Mouse (Mus musculus) bone marrow macrophage, adult 2 months (primary cell): ENCODE data around the gene Grap. TPM values are rescaled to one million over a fixed set of nuclear protein-coding genes. Genes with fewer than 3 reads are reported as not detected.

ENCODE experiments used
- H3K27ac ChIP-seq: 2 replicates; pipeline ENCODE4 v1.5.1; 2012; ENCODE audit warnings: low read depth, low read length; ENCODE audit not compliant: insufficient read depth
- H3K4me1 ChIP-seq: 2 replicates; pipeline ENCODE4 v1.6.1; 2012; ENCODE audit warnings: low read length; ENCODE audit not compliant: control insufficient read depth, insufficient read depth
- H3K4me3 ChIP-seq: 2 replicates; pipeline ENCODE4 v1.5.1; 2012; ENCODE audit warnings: mild to moderate bottlenecking, low read length, moderate library complexity; ENCODE audit not compliant: insufficient read depth
- CTCF ChIP-seq: IDR thresholded peaks from 2 replicates; pipeline ENCODE4 v1.5.1; 2012; ENCODE audit warnings: low read depth, mild to moderate bottlenecking, low read length, moderate library complexity
- POLR2A ChIP-seq: IDR thresholded peaks from 2 replicates; pipeline ENCODE4 v1.6.1; 2012; ENCODE audit warnings: mild to moderate bottlenecking, low read depth, low read length, borderline replicate concordance
- polyA plus RNA-seq: library from polyadenylated mRNA; stranded (reverse); fragments of >200 nt; gene quantifications from 2 replicates; pipeline ENCODE4 v1.2.4, GENCODE M21; 2012; ENCODE audit not compliant: missing spikeins, insufficient read depth, insufficient read length

Gene Grap
- polyA plus RNA-seq = 3.1 and 4.0 TPM in 2 replicates

DNA sequence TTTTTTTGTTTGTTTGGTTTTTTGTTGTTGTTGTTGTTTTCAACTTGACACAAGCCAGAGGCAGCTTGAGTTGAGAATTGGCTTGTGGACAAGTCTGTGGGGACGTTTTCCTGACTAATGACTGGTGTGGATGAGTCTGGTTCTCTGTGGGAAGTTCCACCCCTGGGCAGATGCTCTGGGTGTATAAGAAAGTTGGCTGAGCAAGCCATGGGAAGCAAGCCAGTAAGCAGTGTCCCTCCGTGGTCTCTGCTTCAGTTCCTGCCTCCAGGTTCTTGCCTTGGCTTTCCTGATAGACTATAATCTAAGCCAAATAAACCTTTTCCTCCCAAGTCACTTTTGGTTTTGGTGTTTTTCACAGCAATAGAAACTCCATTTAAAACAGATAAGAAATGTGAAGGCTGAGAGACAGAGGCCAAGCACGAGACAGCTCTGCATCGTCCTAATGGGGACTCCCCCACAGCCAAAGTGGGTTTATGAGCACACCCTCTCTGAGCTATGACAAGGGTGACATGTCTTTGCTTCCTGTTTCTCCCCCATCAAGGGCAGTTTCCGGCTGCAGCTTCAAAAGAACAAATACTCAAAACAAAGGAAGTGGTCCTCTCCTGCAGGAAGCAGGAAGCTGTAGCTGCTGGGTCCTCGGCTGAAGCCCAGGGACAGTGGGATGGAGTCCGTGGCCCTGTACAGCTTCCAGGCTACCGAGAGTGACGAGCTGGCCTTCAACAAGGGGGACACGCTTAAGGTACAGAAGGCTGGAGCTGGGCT is at the start of gene Grap:
Gene Grap, plus strand, starts transcription at position 580 of the 762 bp plus-strand sequence.
- Histone ChIP-seq H3K4me3 (peak within 1 kb of the TSS; percentile 98), H3K4me1 (peaks cover 51% of the 10 kb centered on the region), H3K27ac (peak within 1 kb of the TSS; percentile 68)
- TF ChIP-seq POLR2A (peak; percentile 69; the same call in 1 of the 2 replicates), CTCF (no peak; the same call in 1 of the 2 replicates)

DNA sequence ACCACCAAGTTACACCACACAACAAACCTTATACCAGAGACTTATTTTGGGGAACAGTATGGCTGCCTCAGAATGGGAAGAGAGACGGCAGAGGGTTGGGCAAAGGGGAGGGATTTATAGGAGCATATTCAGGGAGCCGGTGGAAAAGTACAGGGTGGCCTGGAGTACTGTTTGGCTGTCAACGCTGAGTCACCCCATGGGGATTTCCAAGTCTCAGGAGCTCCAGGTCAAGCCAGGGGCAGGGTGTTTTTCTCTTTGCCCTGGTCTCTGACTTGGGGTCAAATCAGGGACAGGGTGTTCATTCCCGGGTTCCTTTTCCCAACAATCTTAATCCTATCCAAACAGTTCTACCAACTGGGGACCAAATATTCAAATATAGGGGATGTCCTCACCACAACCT is 45.0 kb upstream of the Grap start:
- Histone ChIP-seq H3K27ac (no peak overlapping the region), H3K4me1 (no peaks in the 10 kb centered on the region), H3K4me3 (no peak overlapping the region)
- TF ChIP-seq POLR2A (no peak), CTCF (no peak)

DNA sequence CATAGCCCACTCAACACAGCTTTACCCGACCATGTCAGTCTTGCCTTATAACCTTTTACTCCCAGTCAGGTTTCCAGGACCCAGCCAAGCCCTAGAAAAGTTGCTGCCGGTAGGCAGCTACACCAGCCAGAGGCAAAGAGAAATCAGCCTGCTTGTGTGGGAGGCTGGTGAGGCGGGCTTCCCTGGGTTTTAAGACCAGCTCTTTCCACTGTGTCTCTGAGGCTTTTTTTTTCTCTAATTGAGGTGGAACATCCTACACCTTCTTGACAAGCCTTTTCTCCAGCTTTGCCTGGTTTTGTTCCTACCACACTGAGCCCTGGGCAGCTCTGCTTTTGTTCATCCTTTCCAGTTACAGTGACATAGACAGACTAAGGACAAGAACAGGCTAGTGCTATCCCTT is 41.9 kb upstream of the Grap start:
- no peak overlapping the region for H3K27ac ChIP-seq
- no peaks in the 10 kb centered on the region for H3K4me1 ChIP-seq
- H3K4me3 ChIP-seq = no peak overlapping the region
- no peak for TF ChIP-seq CTCF
- TF ChIP-seq POLR2A = no peak

DNA sequence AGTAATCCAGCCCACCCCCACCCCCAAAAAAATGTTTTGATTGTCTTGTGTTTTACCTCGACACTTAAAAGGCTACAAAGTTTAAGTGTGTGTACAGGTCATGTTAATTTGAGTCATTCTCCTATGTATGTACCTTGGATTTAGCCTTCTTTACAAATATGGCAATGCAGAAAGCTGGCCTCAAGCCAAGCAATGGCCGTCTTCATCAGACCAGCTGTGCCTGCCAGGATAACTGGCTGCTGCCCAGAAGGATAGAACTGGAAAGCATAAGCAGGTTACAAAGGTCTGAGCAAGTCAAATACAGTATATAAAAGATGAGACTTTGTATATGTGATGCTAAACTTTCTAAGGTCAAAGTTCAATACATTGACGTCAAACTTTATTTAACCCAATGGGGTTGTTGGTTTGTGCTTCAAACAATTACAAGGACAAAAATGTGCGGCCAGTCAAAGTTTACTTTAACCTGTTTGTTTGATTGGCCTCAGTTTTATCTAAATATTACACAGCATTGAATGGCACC is 40.9 kb upstream of the Grap start:
- H3K4me3 ChIP-seq = no peak overlapping the region
- H3K4me1 ChIP-seq = no peaks in the 10 kb centered on the region
- H3K27ac ChIP-seq = no peak overlapping the region
- TF ChIP-seq CTCF (no peak), POLR2A (no peak)

DNA sequence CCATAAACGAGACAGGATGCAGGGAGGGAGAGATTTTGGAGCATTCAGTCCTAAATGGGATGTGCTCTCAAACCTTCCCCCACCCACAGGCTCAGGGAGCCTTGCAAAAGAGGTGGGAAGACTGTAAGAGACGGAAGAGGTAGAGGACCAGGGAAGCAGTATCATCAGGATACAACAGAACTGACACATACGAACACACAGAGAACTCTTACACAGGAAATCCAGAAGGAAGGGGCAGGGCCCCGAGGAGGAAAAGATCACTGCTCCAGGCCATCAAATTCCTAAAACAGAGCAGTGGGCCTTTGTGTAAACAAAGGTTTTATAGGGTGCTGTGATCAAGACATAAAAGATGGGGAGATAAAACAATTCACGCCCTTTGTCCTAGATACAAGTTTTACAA is 38.7 kb upstream of the Grap start:
- Histone ChIP-seq H3K27ac (no peak overlapping the region), H3K4me1 (no peaks in the 10 kb centered on the region), H3K4me3 (no peak overlapping the region)
- TF ChIP-seq POLR2A (no peak), CTCF (no peak)

DNA sequence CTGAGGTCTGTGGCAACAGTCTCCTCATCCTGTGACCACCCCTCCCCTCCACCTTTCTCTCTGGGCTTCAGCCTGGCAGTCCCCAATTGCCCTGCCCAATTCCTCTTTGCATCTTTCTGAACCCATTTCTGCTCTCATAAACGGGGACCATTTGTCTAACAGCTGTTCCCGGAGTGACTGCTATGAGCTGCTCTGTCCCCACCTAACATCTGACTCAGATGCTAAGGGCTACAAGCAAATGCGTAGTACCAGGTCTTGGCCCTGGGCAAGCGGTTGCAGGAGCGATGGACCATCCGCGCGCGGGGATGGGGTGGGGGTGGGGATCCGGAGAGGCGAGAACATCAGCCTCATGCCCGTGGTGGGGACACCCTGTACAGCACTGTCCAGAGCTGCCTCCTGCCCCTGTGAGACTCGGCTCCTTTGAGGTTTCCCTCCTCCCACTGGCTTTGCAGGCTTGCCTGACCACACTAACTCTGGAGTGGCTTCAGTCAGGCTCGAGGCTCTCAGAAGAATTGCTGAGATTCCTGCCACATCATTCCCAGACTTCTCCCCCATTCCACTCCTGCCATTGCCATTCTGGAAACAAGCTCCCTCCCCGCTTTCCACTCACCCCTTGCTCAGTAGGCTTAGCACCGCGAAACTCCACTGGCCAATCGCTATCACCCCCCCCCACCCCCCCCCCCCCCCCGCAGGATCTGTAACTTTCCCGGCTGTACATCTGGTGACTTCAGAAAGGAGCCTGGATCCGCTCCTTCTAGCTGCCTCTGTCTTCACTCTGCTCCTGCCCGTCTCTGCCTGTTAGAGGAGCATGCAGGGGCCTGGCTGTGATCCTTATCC is 37.2 kb upstream of the Grap start:
- TF ChIP-seq CTCF (no peak), POLR2A (no peak)
- Histone ChIP-seq H3K4me3 (no peak overlapping the region), H3K27ac (no peak overlapping the region), H3K4me1 (no peaks in the 10 kb centered on the region)

DNA sequence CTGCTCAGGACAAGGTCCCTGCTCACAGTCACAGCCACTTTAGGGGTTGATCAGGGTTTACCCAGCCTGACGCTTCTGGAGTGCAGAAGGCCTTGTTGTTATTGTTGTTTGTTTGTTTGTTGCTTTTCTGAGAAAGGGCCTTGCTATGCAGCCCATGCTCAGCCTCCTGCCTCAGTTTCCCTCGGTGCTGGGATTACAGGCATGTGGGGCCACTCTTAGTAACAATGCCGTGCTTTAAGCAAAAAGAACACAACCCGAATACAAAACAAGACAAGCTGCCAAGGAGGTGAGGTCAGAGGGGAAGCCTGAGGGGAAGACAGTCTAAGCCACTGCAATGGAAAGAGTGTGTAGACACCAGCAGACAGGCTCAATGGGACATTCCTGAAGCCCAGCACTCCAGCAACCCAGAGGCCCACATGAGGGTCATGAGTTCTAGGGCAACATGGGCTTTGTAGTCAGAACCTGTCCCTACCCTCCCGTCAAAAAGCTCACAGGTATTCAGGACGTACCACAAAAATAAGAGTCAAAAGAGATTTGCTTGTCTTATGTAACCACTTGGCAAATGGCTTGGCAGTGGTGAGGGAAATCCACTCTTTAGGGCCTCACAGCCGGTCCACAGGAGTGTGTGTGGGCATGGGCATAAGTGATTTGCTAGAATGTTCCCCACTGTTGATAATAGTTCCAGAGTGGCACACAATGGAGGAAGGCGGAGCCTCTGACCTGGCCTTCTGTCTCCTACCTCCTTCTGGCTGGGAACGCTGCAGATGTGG is 36.4 kb upstream of the Grap start:
- TF ChIP-seq CTCF (no peak), POLR2A (no peak)
- no peak overlapping the region for H3K4me3 ChIP-seq
- H3K27ac ChIP-seq = no peak overlapping the region
- no peaks in the 10 kb centered on the region for H3K4me1 ChIP-seq

DNA sequence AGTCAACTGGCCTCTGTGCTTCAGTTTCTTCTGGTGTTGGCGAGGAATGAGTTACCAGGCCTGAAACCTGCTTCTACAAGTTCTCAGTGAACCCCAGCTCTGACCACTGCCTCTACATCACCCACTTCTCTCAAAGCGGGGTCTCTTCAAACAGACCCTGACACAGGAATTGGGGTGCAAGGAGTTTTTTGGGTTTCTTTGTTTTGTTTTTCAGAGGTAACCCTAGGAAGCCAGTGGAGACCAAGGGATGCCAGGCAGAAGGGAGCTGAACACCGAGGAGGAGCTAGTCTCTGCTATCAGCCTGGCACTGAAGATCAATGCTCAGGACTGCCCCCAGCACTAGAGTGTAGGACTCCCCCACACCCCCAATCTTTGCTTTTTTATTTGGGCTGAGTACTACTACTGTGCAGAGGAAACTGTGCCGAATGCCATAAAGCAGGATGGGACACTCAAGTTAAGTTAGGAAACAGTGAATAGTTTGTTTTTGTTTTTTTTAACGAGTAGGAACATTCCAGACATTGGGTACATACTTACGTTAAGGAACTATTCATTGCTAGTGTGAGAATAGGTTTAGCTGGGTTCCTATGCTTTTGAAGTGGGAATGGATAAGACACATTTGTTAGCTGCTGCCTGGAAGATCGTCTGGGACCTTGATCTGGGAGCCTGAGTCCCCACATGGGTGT is 35.6 kb upstream of the Grap start:
- TF ChIP-seq CTCF (no peak), POLR2A (no peak)
- Histone ChIP-seq H3K4me3 (no peak overlapping the region), H3K4me1 (no peaks in the 10 kb centered on the region), H3K27ac (no peak overlapping the region)

DNA sequence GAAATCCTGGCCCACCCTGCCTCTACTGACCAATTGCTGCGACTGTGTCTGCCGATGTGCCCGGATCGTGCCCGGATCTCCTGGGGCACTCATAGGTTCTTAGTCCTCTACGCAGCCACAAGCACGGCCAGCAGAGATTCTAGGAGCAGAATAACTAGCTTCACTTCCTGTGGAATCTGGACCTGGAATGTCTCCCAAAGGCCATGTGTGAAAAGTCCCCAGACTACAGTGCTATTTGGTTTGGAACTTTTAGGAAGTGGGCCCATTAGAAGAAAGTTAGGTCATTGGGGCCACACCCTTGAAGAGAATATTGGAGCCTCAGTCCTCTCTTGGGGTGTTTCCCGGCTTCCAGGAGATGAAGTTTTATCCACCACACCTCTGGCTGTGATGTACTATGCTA is 34.9 kb upstream of the Grap start:
- H3K27ac ChIP-seq = no peak overlapping the region
- TF ChIP-seq CTCF = no peak
- TF ChIP-seq POLR2A = no peak
- no peaks in the 10 kb centered on the region for H3K4me1 ChIP-seq
- H3K4me3 ChIP-seq = no peak overlapping the region
